Mouse (Mus musculus) adrenal gland, adult (tissue): Measurements from ENCODE around the gene Ankrd28.

Experiments
- DNase-seq, 2 experiments: peaks; one replicate each; pipeline ENCODE4 v3.0.0; 2022 to 2023; ENCODE audit warnings: low spot score in 1 of 2; ENCODE audit not compliant: inconsistent age in 2 of 2

Gene Ankrd28

DNA sequence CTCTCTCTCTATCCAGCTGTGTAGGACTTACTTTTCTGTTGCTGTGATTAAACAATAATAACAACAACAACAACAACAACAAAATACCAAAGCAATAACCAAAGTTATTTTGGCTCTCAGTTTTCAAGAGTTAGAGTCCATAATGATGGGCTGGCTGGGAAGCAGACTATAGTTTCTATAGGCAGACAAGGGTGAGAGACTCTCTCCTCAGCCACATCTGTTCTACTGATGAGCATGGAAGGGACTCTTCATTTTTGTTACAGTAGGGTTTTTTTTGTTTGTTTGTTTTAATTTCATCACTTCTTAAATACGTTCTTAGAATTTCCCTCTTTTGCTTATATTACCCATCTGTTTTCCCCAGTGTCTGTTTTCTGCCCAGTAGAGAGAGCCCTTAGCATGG lies 177.8 kb downstream of the Ankrd28 start:
- no peak for DNase-seq

- no peak for DNase-seq
These were observed 178.3 kb downstream of the Ankrd28 start for GRCm38 (mm10) chr14:31652106-31652505.

DNA sequence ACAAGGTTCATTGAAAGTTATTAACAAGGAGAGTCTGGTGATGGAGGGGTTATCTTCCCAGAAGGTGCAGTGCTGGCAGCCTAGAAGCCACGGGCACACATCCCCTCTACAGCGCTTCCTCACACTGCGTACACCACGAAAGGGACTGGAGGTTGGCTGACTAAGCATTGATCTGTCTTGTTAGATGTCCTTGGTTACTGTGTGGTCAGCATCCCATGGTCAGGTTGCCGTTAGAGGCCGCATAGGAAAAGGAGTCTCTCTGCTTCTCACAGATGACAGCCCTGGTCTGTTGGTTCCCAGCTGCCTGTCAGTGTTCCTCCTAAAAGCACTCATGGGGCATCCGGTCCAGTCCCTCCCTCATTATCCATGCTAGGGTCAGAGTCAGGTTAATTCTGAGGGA lies 179.2 kb downstream of the Ankrd28 start:
- DNase-seq = peak in 1 of 2 experiments; percentile 58

DNA sequence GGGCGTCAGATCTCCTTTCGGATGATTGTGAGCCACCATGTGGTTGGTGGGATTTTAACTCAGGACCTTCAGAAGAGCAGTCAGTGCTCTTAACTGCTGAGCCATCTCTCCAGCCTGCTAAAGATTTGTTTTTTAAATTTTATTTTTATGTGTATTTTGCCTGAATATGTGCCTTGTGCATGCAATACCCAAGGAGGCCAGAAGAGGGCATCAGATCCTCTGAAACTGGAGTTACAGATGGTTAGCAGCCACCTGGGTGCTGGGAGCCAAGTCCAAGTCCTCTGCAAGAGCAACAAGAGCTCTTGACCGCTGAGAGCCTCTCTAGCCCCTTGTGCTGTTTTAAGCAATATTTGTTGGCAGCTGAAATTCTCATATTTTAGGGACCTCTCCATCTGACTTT lies 180.1 kb downstream of the Ankrd28 start:
- peak in 1 of 2 experiments; percentile 35 for DNase-seq
